Mouse (Mus musculus): ENCODE results near the gene Lrfn1.
"Not testable (repeated sequence)": the region's sequence is repeated elsewhere in the genome, so short reads cannot be mapped to it uniquely, and the experiment has no call there.

Lrfn1 gene

DNA sequence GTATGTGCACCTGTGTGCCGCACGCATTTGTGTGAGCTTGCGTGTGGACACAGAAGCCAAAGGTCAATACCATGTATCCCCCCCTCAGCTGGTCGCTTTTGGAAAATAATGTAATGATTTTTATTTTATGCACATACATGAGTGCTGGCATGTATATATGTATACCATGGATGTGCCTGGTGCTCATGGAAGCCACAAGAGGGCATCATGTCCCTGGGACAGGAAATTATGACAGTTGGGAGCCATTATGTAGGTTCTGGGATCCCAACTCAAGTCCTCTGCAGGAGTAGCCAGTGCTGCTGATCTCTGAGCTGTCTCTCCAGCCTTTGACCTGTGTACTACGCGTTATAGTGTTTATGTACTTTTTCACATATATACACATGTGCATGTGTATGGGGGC lies 24.4 kb downstream of the Lrfn1 start:
- no peak for TF ChIP-seq GATA4 (IDR thresholded peaks at IDR 0.05; ENCODE audit: insufficient replicate concordance, low read length)

DNA sequence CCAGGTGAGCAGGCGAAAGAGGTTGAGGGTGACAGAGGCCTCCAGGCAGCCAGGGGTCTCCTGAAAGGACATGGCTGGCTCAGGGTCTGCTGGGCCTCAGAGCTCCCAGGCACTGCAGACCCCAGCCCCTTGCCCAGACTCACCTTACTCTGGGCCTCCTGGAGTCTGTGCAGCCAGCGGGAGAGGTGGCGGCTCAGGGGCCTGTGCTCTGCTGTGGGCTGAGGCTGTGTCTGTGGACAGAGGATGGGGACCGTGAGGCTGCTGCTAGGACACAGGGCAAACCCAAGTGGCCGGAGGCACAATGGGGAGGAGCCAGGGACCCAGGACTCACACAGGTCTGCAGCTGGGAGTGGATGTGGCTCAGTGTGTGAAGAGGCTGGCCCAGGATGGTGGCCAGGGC lies 25.6 kb downstream of the Lrfn1 start:
- no peak for TF ChIP-seq GATA4 (IDR thresholded peaks at IDR 0.05; ENCODE audit: insufficient replicate concordance, low read length)

DNA sequence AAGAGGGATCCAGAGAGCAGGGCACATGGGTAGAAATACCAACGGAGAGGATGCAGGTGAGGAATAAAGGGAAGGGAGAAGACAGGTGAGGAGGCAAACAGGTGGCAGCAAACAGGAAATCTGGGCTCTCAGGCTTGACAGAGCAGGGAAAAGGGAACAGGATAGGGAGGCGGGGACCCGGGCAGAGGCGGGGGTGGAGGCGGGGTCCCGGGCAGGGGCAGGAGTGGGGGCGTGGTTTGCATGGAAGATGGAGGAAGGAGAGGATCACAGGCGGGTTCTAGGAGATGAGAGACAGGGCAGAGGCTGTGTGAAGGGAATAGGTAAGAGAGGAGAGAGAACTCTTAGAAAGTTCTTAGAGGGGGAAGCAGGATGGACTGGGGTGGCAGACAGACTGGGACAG lies 27.1 kb downstream of the Lrfn1 start:
- no peak for TF ChIP-seq GATA4 (IDR thresholded peaks at IDR 0.05; ENCODE audit: insufficient replicate concordance, low read length)

DNA sequence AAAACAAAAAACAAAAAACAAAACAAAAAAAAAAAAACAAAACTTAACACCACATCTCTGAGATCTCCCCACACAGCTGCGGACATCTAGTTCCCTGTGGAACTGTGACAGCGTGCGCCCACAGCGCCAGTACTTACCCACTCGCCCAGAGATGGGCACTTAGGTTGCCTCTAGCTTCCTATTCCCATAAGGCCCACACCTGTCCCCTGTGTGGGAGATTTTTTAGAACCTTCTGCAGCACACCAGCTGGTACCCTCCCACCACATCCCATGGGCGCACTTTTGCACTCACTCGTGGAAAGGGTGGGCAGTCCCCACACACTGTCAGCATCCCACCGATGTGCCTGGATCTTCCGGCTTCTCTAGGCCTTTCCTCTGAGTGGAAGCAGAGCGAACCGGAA lies 31.1 kb downstream of the Lrfn1 start:
- TF ChIP-seq GATA4 (IDR thresholded peaks at IDR 0.05; ENCODE audit: insufficient replicate concordance, low read length), result no peak

DNA sequence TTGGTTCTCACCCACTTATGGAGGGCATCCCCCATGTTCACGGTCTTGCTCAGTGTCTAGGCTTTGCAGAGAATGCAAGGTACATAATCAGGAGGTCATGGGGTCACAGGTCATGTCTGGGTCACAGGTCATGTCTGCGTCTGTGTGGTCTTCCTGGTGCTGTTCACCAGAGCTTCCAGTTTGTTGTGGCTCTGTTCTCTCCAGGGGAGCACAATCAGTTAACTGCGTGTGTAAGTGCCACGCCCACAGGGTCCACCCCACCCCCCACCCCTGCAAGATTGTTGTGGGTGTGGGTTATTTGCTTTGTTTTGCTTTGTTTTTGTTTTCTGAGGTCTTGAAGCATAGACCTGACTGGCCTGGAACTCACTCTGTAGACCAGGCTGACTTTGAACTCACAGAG lies 32.4 kb downstream of the Lrfn1 start:
- no peak for TF ChIP-seq GATA4 (IDR thresholded peaks at IDR 0.05; ENCODE audit: insufficient replicate concordance, low read length)

DNA sequence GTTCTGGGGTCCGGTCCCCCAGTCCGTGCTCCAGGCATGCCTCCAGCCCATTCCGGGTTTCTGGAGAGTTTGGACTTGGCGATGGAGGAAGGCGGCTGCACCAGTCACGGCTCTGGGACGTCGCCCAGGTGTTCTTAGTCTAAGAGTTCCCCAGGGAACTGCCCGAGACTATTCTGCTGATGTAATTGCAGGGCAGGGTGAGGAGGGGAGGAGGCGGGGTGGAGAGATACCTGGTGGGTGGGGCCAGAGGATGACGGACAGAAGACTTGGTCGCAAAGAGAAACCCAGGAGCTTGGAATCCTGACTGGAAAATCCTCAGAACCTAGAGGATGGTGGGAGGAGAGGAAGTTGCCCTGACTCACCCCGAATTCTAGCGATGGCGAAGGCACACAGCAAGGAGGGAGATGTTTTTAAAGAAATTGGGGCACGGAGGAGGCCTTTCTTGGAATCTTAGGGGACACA lies 36.3 kb downstream of the Lrfn1 start:
- TF ChIP-seq GATA4 (IDR thresholded peaks at IDR 0.05; ENCODE audit: insufficient replicate concordance, low read length), result no peak

DNA sequence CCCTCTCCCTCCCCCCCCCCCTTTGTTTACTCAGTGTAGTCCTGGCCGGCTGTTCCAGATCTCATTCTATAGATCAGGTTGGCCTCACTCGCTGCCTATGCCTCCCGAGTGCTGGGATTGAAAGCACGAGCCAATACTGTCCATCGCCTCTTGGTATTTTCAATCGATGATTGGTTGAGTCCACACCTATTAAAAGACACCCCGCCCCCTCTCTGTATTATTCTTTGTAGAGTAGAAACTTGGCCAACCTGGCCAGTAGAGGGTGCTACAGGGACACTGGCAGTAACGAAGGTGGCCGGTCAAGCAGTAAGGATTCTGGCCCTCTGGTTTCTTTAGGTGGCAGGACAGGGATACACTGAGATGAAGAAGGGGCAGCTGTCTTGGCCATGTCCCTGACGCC lies 38.6 kb downstream of the Lrfn1 start:
- TF ChIP-seq GATA4 (IDR thresholded peaks at IDR 0.05; ENCODE audit: insufficient replicate concordance, low read length), result no peak

DNA sequence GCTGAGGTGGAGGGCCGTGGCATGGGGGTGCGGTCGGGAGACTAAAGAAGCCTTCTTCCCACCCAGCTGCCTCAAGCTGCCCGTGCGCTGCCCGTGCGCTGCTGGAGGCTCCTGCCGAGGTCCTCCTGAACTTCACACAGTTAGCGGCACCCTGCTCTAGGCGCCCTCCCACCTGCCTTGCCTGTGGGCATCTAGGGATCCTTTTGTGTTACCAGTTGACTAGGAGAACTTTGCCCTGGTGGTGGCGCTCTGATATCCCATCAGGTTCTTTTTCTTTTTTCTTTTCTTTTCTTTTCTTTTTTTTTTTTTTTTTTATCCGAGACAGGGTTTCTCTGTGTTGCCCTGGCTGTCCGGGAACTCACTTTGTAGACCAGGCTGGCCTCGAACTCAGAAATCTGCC lies 39.1 kb downstream of the Lrfn1 start:
- TF ChIP-seq GATA4 (IDR thresholded peaks at IDR 0.05; ENCODE audit: insufficient replicate concordance, low read length), result no peak

DNA sequence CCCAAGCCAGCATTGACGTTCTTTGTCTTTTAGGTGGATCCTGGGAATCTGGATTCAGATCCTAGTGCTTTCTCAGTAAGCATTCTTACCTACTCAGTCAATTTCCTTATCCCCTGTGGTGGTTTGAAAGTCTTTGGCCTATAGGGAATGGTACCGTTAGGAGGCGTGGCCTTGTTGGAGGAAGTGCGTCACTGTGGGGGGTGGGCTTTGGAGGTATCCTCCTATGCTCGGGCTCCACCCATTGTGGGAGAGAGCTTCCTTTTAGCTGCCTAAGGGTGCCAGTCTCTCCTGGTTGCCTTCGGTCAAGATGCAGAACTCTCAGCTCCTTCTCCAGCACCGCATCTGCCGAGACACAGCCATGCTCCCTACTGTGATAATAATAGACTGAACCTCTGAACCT lies 40.5 kb downstream of the Lrfn1 start:
- no peak for TF ChIP-seq GATA4 (IDR thresholded peaks at IDR 0.05; ENCODE audit: insufficient replicate concordance, low read length)

DNA sequence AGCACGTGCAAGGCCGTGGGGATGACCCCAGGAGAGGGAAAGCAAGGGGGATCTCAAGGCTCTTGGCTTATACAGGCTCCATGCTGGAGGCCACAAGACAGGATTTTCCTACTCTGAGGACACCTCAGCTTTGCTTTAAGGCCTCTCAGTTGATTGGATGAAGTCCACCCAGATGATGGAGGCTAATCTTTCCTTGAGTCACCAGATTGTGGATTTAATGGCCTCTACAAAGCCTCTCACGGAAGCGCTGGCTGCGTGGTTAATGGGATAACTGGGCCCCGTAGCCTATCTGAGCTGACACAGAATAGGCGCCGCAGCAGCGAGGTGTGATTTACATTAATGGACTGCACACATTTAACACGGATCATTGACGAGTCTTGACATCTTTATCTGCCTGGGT lies 43.6 kb downstream of the Lrfn1 start:
- TF ChIP-seq GATA4 (IDR thresholded peaks at IDR 0.05; ENCODE audit: insufficient replicate concordance, low read length), result no peak

DNA sequence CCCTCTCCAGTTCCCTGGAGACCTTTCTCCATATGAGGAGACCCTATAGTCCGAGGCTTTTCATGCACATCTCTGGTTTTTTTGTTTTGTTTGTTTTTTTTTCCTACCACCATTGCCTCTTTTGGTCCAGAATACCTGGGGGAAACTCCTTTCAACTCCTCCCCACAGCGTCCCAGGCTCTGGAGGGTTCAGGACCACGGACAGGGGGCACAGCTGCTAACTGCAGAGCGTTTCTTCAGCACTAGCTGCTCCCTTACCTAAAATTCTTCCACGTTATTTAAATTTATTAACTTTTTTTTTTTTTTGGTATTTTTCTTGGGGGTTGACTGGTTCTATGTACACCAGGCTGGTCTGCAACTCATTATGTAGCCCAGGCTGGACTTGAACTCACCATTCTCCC lies 53.8 kb downstream of the Lrfn1 start:
- TF ChIP-seq GATA4 (IDR thresholded peaks at IDR 0.05; ENCODE audit: insufficient replicate concordance, low read length), result no peak

DNA sequence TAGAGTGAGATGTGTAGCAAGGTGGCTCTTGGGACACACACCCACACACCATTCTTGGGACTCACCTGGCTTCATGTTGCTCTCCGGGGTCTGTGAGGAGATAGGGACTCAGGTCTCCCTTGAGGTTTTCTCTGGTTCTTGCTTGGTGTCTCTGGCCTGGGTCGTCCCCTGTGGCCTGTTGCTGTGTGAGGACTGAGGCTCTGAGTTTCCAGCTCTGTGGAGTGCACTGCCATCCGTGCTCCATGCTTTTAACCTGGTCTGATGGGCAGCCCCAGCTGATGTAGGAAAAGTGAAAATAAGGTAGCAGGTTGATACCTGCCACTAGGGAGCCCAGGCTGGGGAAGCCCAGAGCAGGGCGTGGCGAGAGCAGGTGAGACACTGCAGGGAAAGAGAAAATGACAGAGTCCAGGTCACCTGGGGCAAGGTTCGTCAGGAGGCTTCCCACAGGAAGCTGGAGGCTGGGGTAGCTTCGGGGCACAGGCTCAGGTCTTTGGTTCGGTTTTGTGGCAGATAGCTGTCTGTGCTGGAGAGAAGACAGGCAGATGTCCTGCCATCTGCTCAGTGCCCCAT lies 58.7 kb downstream of the Lrfn1 start, which contains the start of gene Ifnl2:
Ifnl2 (minus strand) TSS at position 51 of the 570 bp plus-strand sequence.
- not testable (repeated sequence) for TF ChIP-seq GATA4 (IDR thresholded peaks at IDR 0.05; ENCODE audit: insufficient replicate concordance, low read length)

DNA sequence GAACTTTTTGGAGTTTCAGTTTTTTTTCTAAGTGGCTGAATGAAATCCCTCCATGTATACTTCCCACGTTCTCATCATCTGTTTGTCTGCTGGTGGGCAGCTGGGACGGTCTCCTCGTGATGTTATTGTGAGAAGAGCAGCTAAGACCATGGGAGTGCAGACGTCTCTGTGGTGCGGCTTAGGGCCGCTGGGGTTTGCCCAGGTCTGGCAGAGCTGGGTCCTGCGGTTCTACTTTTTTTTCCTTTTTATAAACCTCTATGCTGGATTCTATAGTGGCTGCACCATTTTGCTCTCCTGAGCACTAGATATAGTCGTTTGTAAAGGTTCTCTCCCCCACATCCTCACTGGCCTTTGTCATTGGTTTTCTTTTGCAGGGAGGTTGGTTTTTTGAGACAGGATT lies 59.7 kb downstream of the Lrfn1 start:
- no peak for TF ChIP-seq GATA4 (IDR thresholded peaks at IDR 0.05; ENCODE audit: insufficient replicate concordance, low read length)

Measured in liver, adult (tissue).